Mouse (Mus musculus): ENCODE measurements around the gene Med4.

DNA sequence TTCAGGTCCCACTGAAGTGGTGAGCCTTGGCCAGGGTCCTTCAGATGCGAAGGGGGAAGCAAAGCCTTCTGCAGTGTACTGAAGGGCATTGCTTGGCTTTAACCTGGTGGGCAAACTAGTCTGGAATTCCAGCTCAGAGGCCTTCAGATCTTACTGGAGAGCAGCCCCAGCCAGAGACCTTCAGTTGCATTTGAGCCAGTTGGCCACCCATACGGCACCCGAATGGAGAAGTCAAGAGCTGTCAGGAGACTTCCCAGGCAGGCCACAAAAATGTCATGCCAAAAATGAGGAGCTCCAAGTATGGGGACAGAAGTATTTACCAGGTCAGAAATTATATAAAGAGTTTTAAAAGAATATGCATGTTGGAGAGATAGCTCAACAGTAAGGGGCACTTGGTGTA, 38.2 kb downstream of the Med4 start, which contains the start of gene Nudt15:
- TF ChIP-seq CTCF (IDR thresholded peaks at IDR 0.05; ENCODE audit: borderline replicate concordance, control insufficient read depth, extremely low read depth, insufficient read depth, low read length, poor library complexity): no peak
- TF ChIP-seq POLR2A (IDR thresholded peaks at IDR 0.05; ENCODE audit: control insufficient read depth, extremely low read depth, insufficient read depth, low read length, poor library complexity): no peak
